Mouse (Mus musculus) kidney, postnatal 14 days (tissue): ENCODE results near the gene Spc24.
A peak's percentile ranks its signal among the peaks of the same experiment; 100 is the strongest.

Experiments
- DNase-seq: peaks from one replicate; pipeline ENCODE4 v3.0.0; 2022; ENCODE audit warnings: mixed read lengths

The Spc24 gene

DNA sequence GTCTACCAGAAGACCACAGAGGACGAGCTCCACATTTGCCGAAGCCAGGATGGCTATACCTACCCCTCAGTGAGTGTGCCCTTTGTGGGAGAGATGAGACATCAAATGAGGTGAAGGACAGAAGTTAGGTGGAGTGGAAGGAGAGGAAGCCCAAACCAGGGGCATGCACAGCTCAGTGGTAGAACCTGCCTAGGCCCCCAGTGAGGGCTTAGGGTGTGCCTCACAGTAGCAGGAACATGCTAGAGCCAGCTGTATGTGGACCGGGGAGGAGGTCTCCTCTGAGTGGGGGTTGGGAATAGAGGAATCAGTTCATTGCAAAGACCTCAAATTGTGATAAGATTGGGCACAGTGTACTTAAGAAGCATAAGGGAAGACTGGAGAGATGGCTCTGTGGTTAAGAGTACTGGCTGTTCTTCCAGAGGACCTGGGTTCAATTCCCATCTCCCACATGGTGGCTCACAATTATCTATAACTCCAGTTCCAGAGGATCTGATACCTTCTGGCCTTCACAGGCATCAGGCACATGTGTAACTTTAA lies 12.8 kb downstream of the Spc24 start:
- DNase-seq = no peak

DNA sequence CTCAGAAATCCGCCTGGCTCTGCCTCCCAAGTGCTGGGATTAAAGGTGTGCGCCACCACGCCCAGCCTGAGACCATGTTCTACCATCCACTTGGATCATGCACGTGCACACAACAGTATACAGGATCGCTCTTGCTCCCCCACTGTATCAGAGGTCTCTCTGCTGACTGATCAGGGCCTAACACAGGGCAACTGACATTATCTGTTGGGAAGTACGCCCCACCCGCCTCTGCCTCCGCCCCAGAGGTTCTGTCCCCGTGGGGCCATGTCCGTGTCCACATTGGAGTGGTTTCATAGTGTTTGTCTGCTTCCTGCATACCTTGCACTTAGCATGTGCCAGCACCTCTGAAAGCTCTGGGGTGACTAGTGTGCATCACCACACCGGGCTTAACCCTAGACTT lies 18.6 kb downstream of the Spc24 start:
- no peak for DNase-seq

DNA sequence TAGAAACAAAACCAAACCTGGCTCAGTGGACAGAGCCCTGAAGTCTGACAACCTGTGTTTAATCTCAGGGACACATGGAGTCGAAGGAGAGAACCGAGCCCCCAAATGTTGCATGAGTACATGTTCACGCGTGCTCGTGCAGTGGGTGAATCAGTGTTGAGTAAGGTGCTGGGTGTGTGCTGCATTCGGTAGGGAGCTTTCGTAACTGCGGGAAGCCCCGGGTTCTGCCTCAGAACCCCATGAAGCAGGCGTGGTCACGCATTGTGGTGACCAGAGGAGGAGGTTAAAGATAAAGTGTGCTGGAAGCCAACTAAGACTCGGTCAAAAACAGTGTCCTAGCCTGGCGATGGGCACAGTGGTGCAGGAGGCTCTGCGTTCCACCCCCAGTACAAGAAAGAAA lies 19.7 kb downstream of the Spc24 start:
- no peak for DNase-seq

DNA sequence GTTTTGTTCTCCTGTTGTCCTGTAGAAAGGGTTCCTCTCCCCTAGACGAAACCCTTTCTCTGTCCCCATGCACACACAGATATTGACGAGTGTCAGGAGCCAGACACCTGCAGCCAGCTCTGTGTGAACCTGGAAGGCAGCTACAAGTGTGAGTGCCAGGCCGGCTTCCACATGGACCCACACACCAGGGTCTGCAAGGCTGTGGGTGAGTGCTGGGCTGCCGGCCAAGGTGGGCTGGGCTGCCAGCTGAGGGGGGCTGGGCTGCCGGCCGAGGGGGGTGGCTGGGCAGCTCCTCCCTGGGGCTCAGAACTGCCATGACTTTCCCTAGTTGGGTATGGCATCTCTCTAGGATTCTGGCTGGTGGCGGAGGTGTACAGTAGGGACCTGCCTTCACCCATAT lies 21.3 kb downstream of the Spc24 start:
- no peak for DNase-seq

DNA sequence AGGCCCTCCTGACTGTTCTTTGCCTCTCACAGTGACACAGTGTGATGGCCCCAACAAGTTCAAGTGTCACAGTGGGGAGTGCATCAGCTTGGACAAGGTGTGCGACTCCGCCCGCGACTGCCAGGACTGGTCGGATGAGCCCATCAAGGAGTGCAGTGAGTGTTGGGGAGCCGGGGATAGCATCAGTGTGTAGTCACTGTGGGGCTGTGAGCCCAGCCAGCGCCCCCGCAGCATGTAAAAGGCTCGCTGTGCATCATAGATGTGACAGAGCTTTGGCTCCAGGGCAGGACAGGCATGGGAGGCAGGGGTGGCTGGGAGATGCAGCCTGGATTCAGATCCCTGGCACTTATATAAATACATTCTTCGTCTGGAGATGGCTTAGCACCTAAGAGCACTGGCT lies 22.9 kb downstream of the Spc24 start:
- DNase-seq = no peak

DNA sequence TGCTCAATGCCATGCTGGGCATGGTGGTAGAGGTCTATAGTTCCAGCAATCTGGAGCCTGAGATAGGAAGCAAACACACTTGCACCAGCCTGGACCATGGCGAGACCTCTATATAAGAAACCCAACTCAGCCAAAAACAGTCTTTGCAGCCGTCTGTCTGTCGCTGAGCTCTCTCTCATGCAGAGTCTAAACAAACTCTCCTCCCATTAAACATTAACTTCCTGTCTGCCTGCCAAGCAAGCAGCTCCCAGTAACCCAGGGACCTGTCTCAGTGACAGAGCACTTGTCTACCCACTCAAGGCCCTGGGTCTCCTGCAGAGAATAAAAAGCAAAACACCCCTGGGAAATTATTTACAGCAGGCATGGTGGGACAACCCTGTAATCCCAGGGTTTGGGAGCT lies 23.5 kb downstream of the Spc24 start:
- DNase-seq = peak; percentile 74

DNA sequence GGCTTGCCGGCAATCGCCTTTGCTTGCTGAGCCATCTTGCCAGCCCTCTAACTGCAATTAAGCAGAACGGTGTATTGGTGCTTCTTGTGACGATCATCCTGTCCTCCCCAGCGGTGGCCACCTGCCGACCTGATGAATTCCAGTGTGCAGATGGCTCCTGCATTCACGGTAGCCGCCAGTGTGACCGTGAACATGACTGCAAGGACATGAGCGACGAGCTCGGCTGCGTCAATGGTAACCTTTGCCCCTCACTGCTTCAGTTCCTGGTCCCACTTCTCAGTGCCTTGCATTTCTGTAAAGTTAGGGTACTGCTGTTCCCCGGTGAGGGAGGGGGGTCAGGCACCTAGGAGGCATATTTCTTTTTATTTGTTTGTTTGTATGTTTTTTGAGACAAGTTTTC lies 25.0 kb downstream of the Spc24 start:
- no peak for DNase-seq

DNA sequence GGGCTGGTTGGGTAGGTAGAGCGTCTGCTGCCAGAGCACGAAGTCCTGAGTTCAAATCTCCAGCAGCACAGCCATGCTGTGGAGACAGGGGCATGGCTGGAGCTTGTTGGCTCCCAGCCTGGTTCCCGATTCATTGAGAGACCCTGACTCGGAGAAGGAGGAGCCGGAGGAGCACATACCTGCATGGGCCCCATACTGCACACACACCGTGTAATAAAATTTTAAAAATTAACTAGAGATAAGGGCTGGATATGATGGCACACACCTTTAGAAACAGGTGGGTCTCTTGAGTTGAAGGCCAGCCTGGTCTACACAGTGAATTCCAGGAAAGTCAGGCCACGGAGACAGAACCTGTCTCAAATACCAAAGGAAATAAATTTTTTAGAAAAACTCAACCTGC lies 26.1 kb downstream of the Spc24 start:
- DNase-seq = no peak

DNA sequence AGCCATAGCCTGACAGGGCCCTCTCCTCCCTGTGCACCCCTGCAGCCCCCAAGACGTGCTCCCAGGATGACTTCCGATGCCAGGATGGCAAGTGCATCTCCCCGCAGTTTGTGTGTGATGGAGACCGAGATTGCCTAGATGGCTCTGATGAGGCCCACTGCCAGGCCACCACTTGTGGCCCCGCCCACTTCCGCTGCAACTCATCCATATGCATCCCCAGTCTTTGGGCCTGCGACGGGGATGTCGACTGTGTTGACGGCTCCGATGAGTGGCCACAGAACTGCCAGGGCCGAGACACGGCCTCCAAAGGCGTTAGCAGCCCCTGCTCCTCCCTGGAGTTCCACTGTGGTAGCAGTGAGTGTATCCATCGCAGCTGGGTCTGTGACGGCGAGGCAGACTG lies 26.7 kb downstream of the Spc24 start:
- DNase-seq = no peak

DNA sequence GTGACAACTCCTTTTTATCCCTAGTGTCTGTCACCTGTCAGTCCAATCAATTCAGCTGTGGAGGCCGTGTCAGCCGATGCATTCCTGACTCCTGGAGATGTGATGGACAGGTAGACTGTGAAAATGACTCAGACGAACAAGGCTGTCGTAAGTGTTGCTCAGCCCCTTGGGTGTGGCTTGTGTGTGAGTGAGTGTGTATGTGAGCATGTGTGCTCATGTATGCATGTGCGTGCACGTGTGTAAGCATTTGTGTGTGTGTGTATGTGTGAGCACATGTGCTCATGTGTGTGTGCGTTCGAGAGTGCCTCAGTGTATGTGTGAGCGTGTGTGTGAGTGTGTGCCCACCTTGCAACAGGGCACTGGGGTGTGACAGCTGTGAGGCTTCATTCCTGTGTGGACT lies 27.8 kb downstream of the Spc24 start:
- no peak for DNase-seq

DNA sequence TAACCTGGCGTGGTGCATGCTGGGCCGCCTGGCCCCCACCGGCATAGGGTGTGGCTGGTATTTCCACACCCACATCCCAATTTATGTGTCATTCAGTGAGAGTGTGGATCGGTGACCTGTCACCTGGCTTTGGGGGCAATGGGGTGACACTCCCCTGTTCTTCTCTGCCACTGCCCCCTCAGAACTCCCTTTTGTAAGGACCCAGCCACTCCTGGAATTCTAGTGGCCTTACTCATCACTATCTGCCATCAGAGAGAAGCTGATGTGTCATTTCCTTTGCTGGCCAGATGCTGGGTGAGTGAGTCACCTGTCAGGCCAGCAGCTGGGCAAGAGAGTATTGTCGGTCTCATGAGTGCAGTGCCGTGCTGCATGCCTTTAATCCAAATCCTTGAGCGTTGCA lies 30.8 kb downstream of the Spc24 start:
- no peak for DNase-seq

DNA sequence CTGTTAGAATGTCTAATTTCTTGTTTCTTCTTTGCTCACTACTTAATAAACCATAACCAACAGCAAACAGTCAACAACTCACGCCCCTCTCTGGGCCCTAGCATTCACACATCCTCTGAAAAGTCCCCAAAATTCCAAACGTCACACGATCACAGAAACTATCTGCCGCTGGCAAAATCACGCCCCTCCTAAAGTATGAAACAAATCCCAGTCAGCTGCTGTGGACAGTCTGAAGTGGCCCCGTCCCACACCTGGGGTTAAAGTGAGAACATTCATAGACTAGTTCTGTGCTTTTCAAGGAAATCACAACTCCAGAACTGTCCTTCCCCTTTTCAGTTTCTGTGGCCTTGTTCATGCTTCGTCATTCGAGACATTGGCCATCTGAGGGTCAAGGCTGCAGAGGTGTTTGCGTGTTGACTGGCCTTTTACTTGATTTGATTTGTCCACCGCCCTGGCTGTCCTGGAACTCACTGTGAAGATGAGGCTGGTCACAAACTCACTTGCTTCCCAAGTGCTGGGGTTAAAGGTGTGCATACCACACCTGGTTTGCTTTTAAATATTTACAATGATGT lies 31.8 kb downstream of the Spc24 start:
- DNase-seq = no peak

DNA sequence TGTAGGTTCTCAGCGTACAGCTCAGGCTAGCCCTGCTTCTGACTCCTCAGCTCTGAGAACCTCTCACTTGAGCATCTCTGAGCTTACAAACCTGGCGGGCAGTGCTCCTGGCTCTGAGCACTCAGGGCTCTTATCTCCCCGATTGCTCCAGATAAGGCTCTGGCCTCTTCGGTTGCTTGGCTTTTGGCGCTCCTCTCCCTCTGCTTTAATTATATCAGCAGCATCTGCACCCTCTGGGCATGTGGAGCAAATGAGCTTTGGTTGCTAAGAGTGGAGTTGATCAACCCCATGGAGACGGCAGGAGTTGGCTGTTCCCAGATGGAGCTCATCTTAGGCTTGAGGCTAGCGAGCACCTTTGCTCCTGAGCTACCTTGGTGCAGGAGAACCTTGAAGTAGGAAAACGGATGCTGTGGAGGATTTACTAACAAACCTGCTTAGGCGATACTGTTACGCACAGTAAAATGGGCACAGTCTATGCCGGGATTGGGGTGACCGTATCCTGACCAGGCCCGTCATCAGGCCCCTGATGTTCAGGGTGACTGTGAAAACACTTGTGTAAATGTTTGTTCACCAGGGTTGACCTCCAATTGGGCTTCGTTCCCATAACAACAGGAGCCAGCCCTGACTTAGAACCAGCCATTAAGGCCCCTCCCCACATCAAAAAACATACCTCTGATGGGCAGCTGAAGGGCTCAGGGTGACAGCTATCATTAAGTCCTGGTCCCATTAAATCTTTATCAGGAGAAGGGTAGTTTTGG lies 33.7 kb downstream of the Spc24 start:
- no peak for DNase-seq

DNA sequence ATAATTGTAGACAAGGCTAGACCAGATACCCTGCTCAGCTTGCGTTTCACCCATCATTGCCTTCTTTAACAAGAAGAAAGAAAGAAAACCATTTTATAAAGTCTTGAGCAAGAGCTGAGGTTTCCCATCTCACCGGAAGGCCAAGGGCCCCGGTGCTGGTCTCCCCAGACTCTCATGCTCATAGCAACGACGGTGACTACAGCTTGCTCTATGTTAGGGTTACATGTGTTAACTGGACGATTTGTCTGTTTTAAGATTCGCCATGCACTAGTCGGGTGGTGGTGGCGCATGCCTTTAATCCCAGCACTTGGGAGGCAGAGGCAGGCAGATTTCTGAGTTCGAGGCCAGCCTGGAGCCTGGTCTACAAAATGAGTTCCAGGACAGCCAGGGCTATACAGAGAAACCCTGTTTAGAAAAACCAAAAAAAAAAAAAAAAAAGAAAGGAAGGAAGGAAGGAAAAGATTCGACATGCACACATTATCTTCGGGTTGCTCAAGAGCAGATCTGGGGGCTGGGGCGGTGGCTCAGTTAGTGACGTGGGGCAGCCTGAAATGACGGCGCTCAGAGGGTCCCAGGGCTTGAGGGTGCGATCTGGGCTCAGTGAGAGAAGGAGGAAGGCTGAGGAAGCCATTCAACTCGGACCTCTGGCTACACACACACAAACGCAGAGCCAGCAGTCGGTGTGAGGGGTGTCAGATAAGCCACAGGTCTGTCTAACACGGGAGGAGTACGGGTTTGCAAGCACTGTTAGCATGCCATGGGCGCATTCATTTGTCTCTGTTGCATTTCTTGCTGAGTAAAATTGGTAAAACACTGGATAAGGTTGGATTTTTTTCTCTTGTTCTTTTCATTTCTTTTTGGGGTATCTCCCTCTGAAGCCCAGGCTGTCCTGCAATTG lies 34.6 kb downstream of the Spc24 start:
- no peak for DNase-seq

DNA sequence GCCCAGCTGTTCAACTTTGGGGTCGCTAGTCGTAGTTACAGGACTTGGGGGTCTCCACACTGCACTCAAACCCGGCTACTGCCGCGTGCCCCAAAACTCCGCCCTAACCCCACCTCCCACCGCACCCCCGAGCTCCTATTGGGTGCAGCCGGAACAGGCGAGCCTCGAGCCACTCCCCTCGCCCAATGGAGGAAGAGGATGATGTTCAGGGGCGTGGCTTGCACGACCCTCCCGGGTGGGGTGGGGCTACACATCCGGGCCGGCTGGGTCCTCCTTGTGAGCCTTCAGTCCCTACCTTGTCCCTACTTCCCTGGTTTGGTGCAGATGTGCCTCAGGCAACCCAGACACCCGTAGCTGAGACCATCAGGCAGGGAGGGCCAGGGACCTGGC lies 36.0 kb downstream of the Spc24 start:
- peak; percentile 93 for DNase-seq

DNA sequence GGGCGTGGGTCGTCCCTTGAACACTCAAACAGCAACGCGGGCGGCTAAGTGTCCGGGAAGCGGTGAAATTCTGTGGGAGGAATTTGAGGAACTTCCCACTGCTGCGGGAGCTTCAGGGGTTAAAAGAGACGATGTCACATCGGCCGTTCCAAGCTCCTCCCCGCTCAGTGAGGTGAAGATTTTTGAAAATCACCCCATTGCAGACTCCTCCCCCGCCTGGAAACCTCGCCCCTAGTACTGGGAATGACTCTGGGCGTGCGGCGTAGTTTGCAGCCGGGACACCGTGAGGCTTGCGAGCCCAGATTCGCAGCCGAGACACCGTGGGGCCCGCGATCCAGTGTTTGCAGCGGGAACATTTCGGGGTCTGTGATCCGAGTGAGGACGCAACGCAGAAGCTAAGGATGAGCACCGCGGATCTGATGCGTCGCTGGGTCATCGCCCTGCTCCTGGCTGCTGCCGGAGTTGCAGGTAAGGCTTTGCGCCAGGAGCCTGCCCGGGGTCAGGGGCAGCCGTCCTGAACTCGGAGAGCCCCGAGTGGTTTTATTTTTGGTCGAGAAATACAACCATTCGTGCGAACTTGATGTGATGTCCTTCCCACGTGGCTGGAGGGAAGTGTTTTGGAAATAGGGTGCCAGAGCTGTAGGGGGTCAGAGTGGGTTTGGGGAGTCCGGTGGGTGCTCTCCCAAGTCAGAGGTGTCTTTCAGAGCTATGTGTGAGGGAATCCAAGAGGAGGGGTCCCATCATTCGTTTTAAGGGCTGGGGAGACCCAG lies 36.5 kb downstream of the Spc24 start, which contains the start of gene Ldlr:
TSS of gene Ldlr (plus strand) at position 107 of the 770 bp plus-strand sequence.
- DNase-seq = peak; percentile 87

DNA sequence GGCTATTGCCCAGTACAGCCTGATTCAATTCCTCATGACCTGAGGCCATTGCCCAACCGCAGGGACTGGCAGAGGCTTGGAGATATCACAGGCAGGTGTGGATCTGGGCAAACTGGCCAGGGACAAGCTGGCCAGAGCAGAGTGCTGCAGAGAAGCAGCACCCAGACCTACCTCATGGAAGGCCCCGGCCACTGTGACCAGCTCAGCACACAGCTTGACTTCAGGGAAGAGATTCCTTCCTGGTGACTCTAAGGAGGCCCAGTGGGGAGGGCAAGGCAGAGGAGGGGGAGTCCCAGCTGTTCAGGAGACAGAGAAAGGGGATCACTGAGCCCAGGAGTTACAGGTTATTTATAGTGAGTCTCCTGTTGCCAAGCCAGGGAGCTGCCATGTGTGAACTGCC lies 39.1 kb downstream of the Spc24 start:
- no peak for DNase-seq

DNA sequence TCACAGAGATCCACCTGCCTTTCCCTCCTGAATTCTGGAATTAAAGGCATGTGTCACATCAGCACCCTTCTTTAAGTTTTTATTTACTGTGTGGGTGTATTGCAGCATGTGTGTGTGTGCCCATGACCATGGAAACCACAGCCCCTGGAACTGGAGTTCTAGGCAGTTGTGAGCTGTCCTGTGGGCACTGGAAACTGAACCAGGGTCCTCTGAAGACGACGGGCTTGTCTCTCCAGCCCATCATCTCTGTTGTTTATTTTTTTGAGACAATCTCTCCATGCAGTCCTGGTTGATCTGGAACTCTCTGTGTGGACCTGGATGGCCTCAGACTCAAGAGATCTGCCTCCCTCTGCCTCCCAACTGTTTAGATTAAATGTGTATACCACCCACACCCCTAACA lies 43.1 kb downstream of the Spc24 start:
- no peak for DNase-seq

DNA sequence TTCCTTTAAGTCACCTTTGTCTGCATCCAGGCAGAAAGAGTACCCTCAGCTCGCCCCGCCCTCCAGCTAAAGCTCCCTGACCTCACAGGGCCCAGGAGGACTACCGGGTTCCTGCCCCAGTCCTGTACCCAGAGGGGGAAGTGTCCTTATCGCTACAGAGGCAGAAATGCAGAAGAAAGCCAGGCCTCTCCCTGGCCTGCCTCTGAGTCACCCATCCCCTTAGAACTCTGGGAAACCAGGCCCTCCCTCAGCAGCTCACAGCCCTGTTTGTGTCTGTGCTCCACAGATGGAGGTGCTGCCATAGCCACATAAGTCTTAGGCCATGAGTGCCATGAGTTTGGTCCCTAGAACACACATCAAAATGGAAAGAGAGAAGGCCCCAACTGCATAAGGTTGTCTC lies 44.8 kb downstream of the Spc24 start:
- no peak for DNase-seq

DNA sequence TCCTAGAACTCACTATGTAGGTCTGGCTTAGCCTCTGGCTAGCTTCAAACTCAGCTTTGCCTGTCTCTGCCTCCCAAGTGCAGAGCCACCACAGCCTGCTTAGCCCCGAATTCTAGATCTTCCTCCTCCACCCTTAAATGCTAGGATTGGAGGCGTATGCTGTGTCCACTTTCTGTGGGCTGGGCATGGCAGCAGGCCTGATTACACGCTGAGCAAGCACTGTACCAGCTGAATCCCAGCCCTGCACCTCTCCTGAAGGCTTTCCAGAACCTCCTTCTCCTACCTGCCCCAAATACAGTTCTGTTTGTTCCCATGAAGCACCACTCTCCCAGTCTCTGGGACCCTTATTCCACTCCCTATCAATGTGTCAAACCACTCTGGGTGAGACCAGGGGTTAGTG lies 50.8 kb downstream of the Spc24 start:
- no peak for DNase-seq

DNA sequence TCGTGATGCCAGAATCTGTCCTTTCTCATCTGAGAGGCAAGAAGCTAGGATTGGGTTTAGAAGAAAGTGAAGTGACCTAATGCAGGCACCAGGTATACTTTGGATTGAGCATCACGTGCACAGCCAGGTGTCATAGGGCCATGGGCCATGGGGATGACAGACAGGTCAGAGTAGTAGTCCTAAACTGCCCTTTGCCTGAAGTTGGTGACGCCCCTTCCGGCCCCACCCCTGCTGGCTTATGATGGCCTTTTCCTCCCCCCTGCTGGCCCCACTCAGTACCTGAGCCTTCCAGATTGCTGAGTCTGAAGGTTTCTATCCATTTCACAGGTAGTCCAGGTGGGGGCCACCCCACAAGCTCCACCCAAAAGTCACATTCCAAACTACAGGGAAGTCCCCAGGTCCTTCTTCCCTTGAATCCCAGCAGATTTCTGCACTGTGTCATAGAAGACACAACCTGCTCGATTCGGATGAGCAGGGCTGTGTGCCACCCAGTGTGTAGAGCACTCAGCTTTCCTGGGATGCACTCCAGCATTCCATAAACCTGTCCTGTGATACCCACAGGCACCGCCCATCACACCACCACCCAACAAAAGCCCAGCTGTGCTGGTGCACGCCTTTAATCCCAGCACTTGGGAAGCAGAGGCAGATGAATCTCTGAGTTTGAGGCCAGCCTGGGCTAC lies 53.4 kb downstream of the Spc24 start:
- DNase-seq = no peak

DNA sequence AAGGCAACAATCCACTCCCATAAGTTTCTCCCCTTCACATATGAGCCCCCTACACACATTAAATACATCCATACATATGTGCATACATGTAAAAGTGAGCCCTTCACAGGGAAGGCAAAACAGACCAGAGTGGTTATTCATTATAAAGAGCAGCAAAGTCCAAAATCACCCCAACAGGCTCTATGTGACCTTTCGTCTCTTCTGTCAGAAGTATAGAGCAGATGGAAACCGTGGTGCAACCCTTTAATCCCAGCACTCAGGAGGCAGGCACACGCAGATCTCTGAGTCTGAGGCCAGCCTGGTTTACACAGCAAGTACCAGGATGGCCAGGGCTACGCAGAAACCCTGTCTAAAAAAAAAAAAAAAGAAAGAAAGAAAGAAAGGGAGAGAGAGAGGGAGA lies 54.0 kb downstream of the Spc24 start:
- DNase-seq = no peak
